7 mouse cellular contexts compared by ENCODE assay signal in genomic region chr9:41206717-41207116, GRCm38 (mm10). TPM values are rescaled to one million over a fixed set of nuclear protein-coding genes. Genes with fewer than 3 reads are reported as not detected.
DNase-seq lines count a peak whose midpoint lies in the region; ATAC-seq and TF ChIP-seq lines count a peak whose summit lies in the region.

No protein-coding gene starts in this region.

- no peak for ATAC-seq in heart, embryonic 16.5 days (replicated peaks; ENCODE audit: extremely low read depth, insufficient read depth, low FRiP score)
- ATAC-seq in midbrain, embryonic 13.5 days, result peak; percentile 43; the same call in 1 of the 2 replicates
- no peak for ATAC-seq in midbrain, postnatal 0 days (ENCODE audit: low FRiP score)
- ATAC-seq in hindbrain, embryonic 14.5 days (ENCODE audit: low FRiP score), result 0 out of 2 replicates have a peak, but pooled peaks have one; percentile 12

- H3K9ac ChIP-seq in heart, embryonic 16.5 days (ENCODE audit: low read length), result peak overlapping the region; percentile 60; the same call in 1 of the 2 replicates
- no peak overlapping the region for H3K9ac ChIP-seq in midbrain, embryonic 13.5 days (replicated peaks)
- H3K9ac ChIP-seq in midbrain, postnatal 0 days (replicated peaks; ENCODE audit: low read length, poor library complexity, severe bottlenecking), result no peak overlapping the region
- H3K9ac ChIP-seq in hindbrain, embryonic 14.5 days, result no peak overlapping the region; the same call in 1 of the 2 replicates

- no peak overlapping the region for H3K4me2 ChIP-seq in heart, embryonic 16.5 days (ENCODE audit: low read depth, low read length)
- H3K4me2 ChIP-seq in midbrain, embryonic 13.5 days (replicated peaks), result peak overlapping the region; percentile 41; the same call in 1 of the 2 replicates
- H3K4me2 ChIP-seq in midbrain, postnatal 0 days (ENCODE audit: low read depth, low read length, poor library complexity, severe bottlenecking), result no peak overlapping the region
- no peak overlapping the region for H3K4me2 ChIP-seq in hindbrain, embryonic 14.5 days (replicated peaks)

- no peak overlapping the region for H3K4me3 ChIP-seq in heart, embryonic 16.5 days (ENCODE audit: low read length)
- H3K4me3 ChIP-seq in midbrain, embryonic 13.5 days (replicated peaks), result no peak overlapping the region
- no peak overlapping the region for H3K4me3 ChIP-seq in midbrain, postnatal 0 days (ENCODE audit: low read depth, low read length)
- H3K4me3 ChIP-seq in hindbrain, embryonic 14.5 days (replicated peaks; ENCODE audit: low read length), result no peak overlapping the region

- DNase-seq in heart, postnatal 14 days, result no peak
- DNase-seq in midbrain, postnatal 0 days (ENCODE audit: low spot score), result no peak
- no peak for DNase-seq in hindbrain, embryonic 14.5 days (ENCODE audit: low spot score)
- no peak for DNase-seq in B cell, adult 2 months
- DNase-seq in thymus, postnatal 10 days (ENCODE audit: low spot score in 2 of 2), result no peak

- H3K27ac ChIP-seq in heart, embryonic 16.5 days (ENCODE audit: low read length), result no peak overlapping the region
- H3K27ac ChIP-seq in midbrain, embryonic 13.5 days, result peak overlapping the region; percentile 84
- no peak overlapping the region; the same call in 1 of the 2 replicates for H3K27ac ChIP-seq in midbrain, postnatal 0 days (ENCODE audit: low read depth, low read length)
- peak overlapping the region; percentile 93 for H3K27ac ChIP-seq in hindbrain, embryonic 14.5 days

- no peaks in the 10 kb centered on the region for H3K27me3 ChIP-seq in heart, embryonic 16.5 days (ENCODE audit: control insufficient read depth, insufficient read depth, low read length)
- no peaks in the 10 kb centered on the region for H3K27me3 ChIP-seq in midbrain, embryonic 13.5 days
- no peaks in the 10 kb centered on the region for H3K27me3 ChIP-seq in midbrain, postnatal 0 days (ENCODE audit: insufficient read depth, low read length)
- H3K27me3 ChIP-seq in hindbrain, embryonic 14.5 days (ENCODE audit: control insufficient read depth, insufficient read depth, low read length), result no peaks in the 10 kb centered on the region

- intact Hi-C loops in heart, postnatal 14 days (cut with DNase I), result no loop called here

- no peaks in the 10 kb centered on the region for H3K9me3 ChIP-seq in heart, embryonic 16.5 days (replicated peaks; ENCODE audit: control insufficient read depth, low read length)
- no peaks in the 10 kb centered on the region for H3K9me3 ChIP-seq in midbrain, embryonic 13.5 days
- H3K9me3 ChIP-seq in midbrain, postnatal 0 days (ENCODE audit: low read length), result no peaks in the 10 kb centered on the region
- no peaks in the 10 kb centered on the region for H3K9me3 ChIP-seq in hindbrain, embryonic 14.5 days (ENCODE audit: control insufficient read depth, low read length)

- no peaks in the 10 kb centered on the region; the same call in 1 of the 2 replicates for H3K4me1 ChIP-seq in heart, embryonic 16.5 days (ENCODE audit: control insufficient read depth, insufficient read depth, low read length)
- H3K4me1 ChIP-seq in midbrain, embryonic 13.5 days (replicated peaks), result peaks cover 7% of the 10 kb centered on the region
- no peaks in the 10 kb centered on the region for H3K4me1 ChIP-seq in midbrain, postnatal 0 days (ENCODE audit: insufficient read depth, low read length)
- H3K4me1 ChIP-seq in hindbrain, embryonic 14.5 days (replicated peaks; ENCODE audit: control insufficient read depth, insufficient read depth, low read length), result peaks cover under 1% of the 10 kb centered on the region; the same call in 1 of the 2 replicates

- H3K36me3 ChIP-seq in heart, embryonic 16.5 days (ENCODE audit: control insufficient read depth, insufficient read depth), result no peaks in the 10 kb centered on the region
- no peaks in the 10 kb centered on the region for H3K36me3 ChIP-seq in midbrain, embryonic 13.5 days
- no peaks in the 10 kb centered on the region for H3K36me3 ChIP-seq in midbrain, postnatal 0 days (ENCODE audit: insufficient read depth, low read length)
- no peaks in the 10 kb centered on the region for H3K36me3 ChIP-seq in hindbrain, embryonic 14.5 days (replicated peaks; ENCODE audit: control insufficient read depth, insufficient read depth)

- TF ChIP-seq CTCF in midbrain, postnatal 0 days (IDR thresholded peaks at IDR 0.05), result no peak

- 77% methylated on average over 12 of the region's 12 CpGs for WGBS in heart, embryonic 16.5 days
- WGBS in midbrain, embryonic 13.5 days, result 89% methylated on average over 12 of the region's 12 CpGs
- 83% methylated on average over 12 of the region's 12 CpGs for WGBS in midbrain, postnatal 0 days
- 83% methylated on average over 12 of the region's 12 CpGs for WGBS in hindbrain, embryonic 14.5 days

RNA-seq across cellular contexts. Expression of gene Ubash3b, which starts 45.2 kb away (rescaled TPM):
- polyA plus RNA-seq in heart, embryonic 16.5 days (2015; fragmentation: Nextera tagmentation; extraction: Ambion mirVana), result 5.7 and 6.1 TPM in 2 replicates
- 1 to 10 TPM; 1.7 to 1.8 TPM for total RNA-seq in heart, postnatal 14 days (2021)
- polyA plus RNA-seq in midbrain, embryonic 13.5 days (2015; fragmentation: Nextera tagmentation; extraction: Ambion mirVana), result 12.1 and 12.6 TPM in 2 replicates
- 30.2 and 32.3 TPM in 2 replicates for total RNA-seq in midbrain, postnatal 0 days (2014; rRNA removed)
- 23.1 and 23.6 TPM in 2 replicates for polyA plus RNA-seq in midbrain, postnatal 0 days (2015; fragmentation: Nextera tagmentation; extraction: Ambion mirVana)
- polyA plus RNA-seq in hindbrain, embryonic 14.5 days (2014; fragmentation: Nextera tagmentation; extraction: Ambion mirVana), result 27.6 and 32.1 TPM in 2 replicates

Comparison
In these comparisons a context has a peak if more than half of its experiments do, and no peak if none do; other contexts are left out.
1. ATAC-seq: peak in midbrain, embryonic 13.5 days (single experiment) and hindbrain, embryonic 14.5 days (single experiment); none in heart, embryonic 16.5 days (single experiment) and midbrain, postnatal 0 days (single experiment).
2. H3K27ac ChIP-seq: peak in midbrain, embryonic 13.5 days (single experiment) and hindbrain, embryonic 14.5 days (single experiment); none in heart, embryonic 16.5 days (single experiment) and midbrain, postnatal 0 days (single experiment).